Comparison of ENCODE assay signal across 8 mouse cellular contexts in genomic region chr12:104067549-104067948, GRCm38 (mm10). TPM values are rescaled to one million over a fixed set of nuclear protein-coding genes. Genes with fewer than 3 reads are reported as not detected.
DNase-seq lines count a peak whose midpoint lies in the region; ATAC-seq and TF ChIP-seq lines count a peak whose summit lies in the region.

No protein-coding gene starts in this region.

- peak overlapping the region; percentile 43 for H3K4me2 ChIP-seq in forebrain, embryonic 13.5 days

- intact Hi-C loops in heart, postnatal 14 days (cut with DNase I) = loop anchor here (5.0 kb wide), 1 partner anchor 35 kb away; no protein-coding TSS in a partner anchor

- peak; percentile 23 for DNase-seq in ES-CJ7 (ENCODE audit: low read depth, low spot score)
- peak; percentile 92 for DNase-seq in brain, embryonic 14.5 days (ENCODE audit: low read depth)
- peak; percentile 59 to 79 for DNase-seq in heart, postnatal 14 days
- DNase-seq in kidney, postnatal 36 days = peak; percentile 45 to 55
- peak; percentile 77 for DNase-seq in lung, postnatal 10 days
- peak; percentile 89 for DNase-seq in retina, postnatal 1 day
- DNase-seq in thymus, postnatal 25 days = no peak

- peak overlapping the region; percentile 19; the same call in 1 of the 2 replicates for H3K4me3 ChIP-seq in forebrain, embryonic 13.5 days

- no peaks in the 10 kb centered on the region for H3K36me3 ChIP-seq in forebrain, embryonic 13.5 days (ENCODE audit: poor library complexity, severe bottlenecking)

- no peaks in the 10 kb centered on the region for H3K27me3 ChIP-seq in forebrain, embryonic 13.5 days

- H3K9me3 ChIP-seq in forebrain, embryonic 13.5 days (replicated peaks) = no peaks in the 10 kb centered on the region

- ATAC-seq in forebrain, embryonic 13.5 days = peak; percentile 69

- no peak for TF ChIP-seq POLR2A in brain, embryonic 14.5 days (IDR thresholded peaks at IDR 0.05; ENCODE audit: borderline replicate concordance, extremely low read depth, insufficient read depth, insufficient read length, poor library complexity, severe bottlenecking)

- no peaks in the 10 kb centered on the region for H3K4me1 ChIP-seq in forebrain, embryonic 13.5 days

- H3K9ac ChIP-seq in forebrain, embryonic 13.5 days = peak overlapping the region; percentile 34; the same call in 1 of the 2 replicates

- H3K27ac ChIP-seq in forebrain, embryonic 13.5 days = 0 out of 2 replicates have a peak overlapping the region, but pooled peaks have one; percentile 35

- WGBS in forebrain, embryonic 13.5 days = 27% methylated on average over 4 of the region's 4 CpGs

- no peak for TF ChIP-seq CTCF in brain, embryonic 14.5 days (IDR thresholded peaks at IDR 0.05; ENCODE audit: borderline replicate concordance, extremely low read depth, insufficient read depth, insufficient read length)

RNA-seq across cellular contexts. Expression of gene Serpina12, which starts 23.3 kb away (rescaled TPM):
- not detected in 2 replicates for polyA plus RNA-seq in brain, embryonic 14.5 days (2012; rRNA removed)
- not detected in 2 replicates for polyA plus RNA-seq in forebrain, embryonic 13.5 days (2015; fragmentation: Nextera tagmentation; extraction: Ambion mirVana)
- total RNA-seq in heart, postnatal 14 days (2021) = not detected

RNA-seq across cellular contexts. Expression of gene Serpina5, which starts 33.4 kb away (rescaled TPM):
- polyA plus RNA-seq in brain, embryonic 14.5 days (2012; rRNA removed) = not detected in 2 replicates
- polyA plus RNA-seq in forebrain, embryonic 13.5 days (2015; fragmentation: Nextera tagmentation; extraction: Ambion mirVana) = not detected in 2 replicates
- not detected for total RNA-seq in heart, postnatal 14 days (2021)

RNA-seq across cellular contexts. Expression of gene Serpina3a, which starts 45.0 kb away (rescaled TPM):
- not detected in 2 replicates for polyA plus RNA-seq in brain, embryonic 14.5 days (2012; rRNA removed)
- polyA plus RNA-seq in forebrain, embryonic 13.5 days (2015; fragmentation: Nextera tagmentation; extraction: Ambion mirVana) = not detected in 2 replicates
- not detected for total RNA-seq in heart, postnatal 14 days (2021)

RNA-seq across cellular contexts. Expression of gene Serpina9, which starts 54.0 kb away (rescaled TPM):
- polyA plus RNA-seq in brain, embryonic 14.5 days (2012; rRNA removed) = 0.04 TPM in 1 of 2 replicates, not detected in the other
- not detected in 2 replicates for polyA plus RNA-seq in forebrain, embryonic 13.5 days (2015; fragmentation: Nextera tagmentation; extraction: Ambion mirVana)
- total RNA-seq in heart, postnatal 14 days (2021) = under 1 TPM in 1 of 2 experiments, not detected in 1; 0.07 TPM
